Mouse (Mus musculus) limb, embryonic 15.5 days (tissue): ENCODE measurements around the gene Lama1. TPM values are rescaled to one million over a fixed set of nuclear protein-coding genes. Genes with fewer than 3 reads are reported as not detected.

ENCODE experiments used
- ATAC-seq: fragments of 200-750 bp; cut with Nextera tagmentation; 2 replicates; pipeline ENCODE4 v1.8.0; 2017; ENCODE audit warnings: low read depth, moderate TSS enrichment; ENCODE audit not compliant: insufficient number of reproducible peaks, low FRiP score, low TSS enrichment
- H3K27ac ChIP-seq: fragments of 300-500 bp; sonication (generic); 2 replicates; pipeline ENCODE4 v1.5.1; 2015; ENCODE audit warnings: moderate library complexity, mild to moderate bottlenecking, inconsistent platforms
- H3K27me3 ChIP-seq: fragments of 300-500 bp; sonication (generic); 2 replicates; pipeline ENCODE4 v1.6.1; 2015; ENCODE audit warnings: inconsistent platforms
- H3K36me3 ChIP-seq: fragments of 300-500 bp; sonication (generic); 2 replicates; pipeline ENCODE4 v1.6.1; 2015; ENCODE audit warnings: inconsistent platforms
- H3K4me1 ChIP-seq: fragments of 300-500 bp; sonication (generic); 2 replicates; pipeline ENCODE4 v1.6.1; 2015; ENCODE audit warnings: inconsistent platforms
- H3K4me2 ChIP-seq: fragments of 300-500 bp; sonication (generic); 2 replicates; pipeline ENCODE4 v1.6.1; 2015; ENCODE audit warnings: mild to moderate bottlenecking, inconsistent platforms
- H3K4me3 ChIP-seq: fragments of 300-500 bp; sonication (generic); 2 replicates; pipeline ENCODE4 v1.5.1; 2015; ENCODE audit warnings: mild to moderate bottlenecking, inconsistent platforms
- H3K9ac ChIP-seq: fragments of 300-500 bp; sonication (generic); 2 replicates; pipeline ENCODE4 v1.6.1; 2015; ENCODE audit warnings: inconsistent platforms
- H3K9me3 ChIP-seq: fragments of 300-500 bp; sonication (generic); 2 replicates; pipeline ENCODE4 v1.6.1; 2016; ENCODE audit warnings: inconsistent platforms
- WGBS: fragments of 180-500 bp; shearing (Covaris S2); methylation state at CpG from one replicate; pipeline ENCODE4 v1.1.7; 2015; 5-methylcytosine and 5-hydroxymethylcytosine counted together
- polyA plus RNA-seq: library from polyadenylated mRNA; unstranded; fragments of >200 nt; fragmentation: Nextera tagmentation; extraction: Ambion mirVana; gene quantifications from 2 replicates; pipeline ENCODE4 v1.2.1, GENCODE M21; 2015

Lama1 gene
- polyA plus RNA-seq, 1 experiment from 2014 or later = 3.3 TPM

- Histone ChIP-seq H3K9me3 (no peaks in the 10 kb centered on the region), H3K27me3 (peaks cover 28% of the 10 kb centered on the region), H3K36me3 (no peaks in the 10 kb centered on the region), H3K4me3 (peak overlapping the region; percentile 65), H3K4me1 (peaks cover 19% of the 10 kb centered on the region), H3K9ac (peak overlapping the region; percentile 50; the same call in 1 of the 2 replicates), H3K27ac (no peak overlapping the region), H3K4me2 (peak overlapping the region; percentile 100)
- ATAC-seq = peak; percentile 3; the same call in 1 of the 2 replicates
- 0% methylated on average over 32 of the region's 32 CpGs for WGBS
These were observed 417 bp downstream of the Lama1 start for GRCm38 (mm10) chr17:67697461-67697891.

- WGBS = 7% methylated on average over 13 of the region's 13 CpGs
- peak overlapping the region; percentile 65 for H3K4me3 ChIP-seq
- no peak overlapping the region for H3K27ac ChIP-seq
- H3K36me3 ChIP-seq = no peaks in the 10 kb centered on the region
- peaks cover 19% of the 10 kb centered on the region for H3K4me1 ChIP-seq
- peak overlapping the region; percentile 100 for H3K4me2 ChIP-seq
- H3K27me3 ChIP-seq = peaks cover 28% of the 10 kb centered on the region
- ATAC-seq = no peak
- H3K9me3 ChIP-seq = no peaks in the 10 kb centered on the region
- H3K9ac ChIP-seq = no peak overlapping the region
These were observed 1.2 kb downstream of the Lama1 start for GRCm38 (mm10) chr17:67698301-67698700.

GRCm38 (mm10) chr17:67701761-67702160 lies 4.7 kb downstream of the Lama1 start:
- Histone ChIP-seq H3K9ac (no peak overlapping the region), H3K9me3 (no peaks in the 10 kb centered on the region), H3K4me2 (no peak overlapping the region), H3K27me3 (peaks cover 28% of the 10 kb centered on the region), H3K27ac (no peak overlapping the region), H3K4me1 (peaks cover 18% of the 10 kb centered on the region), H3K36me3 (no peaks in the 10 kb centered on the region), H3K4me3 (no peak overlapping the region)
- 45% methylated on average over 8 of the region's 9 CpGs for whole genome bisulfite sequencing
- no peak for ATAC-seq

- H3K4me1 ChIP-seq = peaks cover 10% of the 10 kb centered on the region
- no peak for ATAC-seq
- no peaks in the 10 kb centered on the region for H3K9me3 ChIP-seq
- H3K4me2 ChIP-seq = no peak overlapping the region
- H3K4me3 ChIP-seq = no peak overlapping the region
- no peaks in the 10 kb centered on the region for H3K36me3 ChIP-seq
- no peak overlapping the region for H3K27ac ChIP-seq
- 43% methylated on average over 3 of the region's 3 CpGs for WGBS
- no peak overlapping the region for H3K9ac ChIP-seq
- peaks cover 20% of the 10 kb centered on the region; the same call in 1 of the 2 replicates for H3K27me3 ChIP-seq
These were observed 5.9 kb downstream of the Lama1 start for GRCm38 (mm10) chr17:67702941-67703340.

- Histone ChIP-seq H3K4me1 (peaks cover 14% of the 10 kb centered on the region), H3K4me3 (no peak overlapping the region), H3K27me3 (0 out of 2 replicates have a peak, but pooled peaks cover 4% of the 10 kb centered on the region), H3K4me2 (no peak overlapping the region), H3K9me3 (no peaks in the 10 kb centered on the region), H3K27ac (peak overlapping the region; percentile 22; the same call in 1 of the 2 replicates), H3K9ac (no peak overlapping the region), H3K36me3 (no peaks in the 10 kb centered on the region)
- no peak for ATAC-seq
- 69% methylated on average over 10 of the region's 10 CpGs for WGBS
These were observed 8.1 kb downstream of the Lama1 start for GRCm38 (mm10) chr17:67705035-67705769.

- H3K4me1 ChIP-seq = peaks cover 14% of the 10 kb centered on the region
- H3K27ac ChIP-seq = no peak overlapping the region
- whole genome bisulfite sequencing = 87% methylated on average over 5 of the region's 5 CpGs
- H3K36me3 ChIP-seq = no peaks in the 10 kb centered on the region
- H3K9me3 ChIP-seq = no peaks in the 10 kb centered on the region
- H3K4me3 ChIP-seq = no peak overlapping the region
- H3K4me2 ChIP-seq = no peak overlapping the region
- ATAC-seq = no peak
- H3K9ac ChIP-seq = no peak overlapping the region
- no peaks in the 10 kb centered on the region for H3K27me3 ChIP-seq
These were observed 9.3 kb downstream of the Lama1 start for GRCm38 (mm10) chr17:67706372-67706771.

GRCm38 (mm10) chr17:67707793-67708364 lies 10.8 kb downstream of the Lama1 start:
- WGBS = 28% methylated on average over 13 of the region's 13 CpGs
- no peaks in the 10 kb centered on the region for H3K36me3 ChIP-seq
- H3K27ac ChIP-seq = peak overlapping the region; percentile 59; the same call in 1 of the 2 replicates
- peak overlapping the region; percentile 22 for H3K4me2 ChIP-seq
- H3K4me1 ChIP-seq = peaks cover 14% of the 10 kb centered on the region
- no peak for ATAC-seq
- H3K9me3 ChIP-seq = no peaks in the 10 kb centered on the region
- 0 out of 2 replicates have a peak overlapping the region, but pooled peaks have one; percentile 4 for H3K4me3 ChIP-seq
- H3K27me3 ChIP-seq = no peaks in the 10 kb centered on the region
- no peak overlapping the region for H3K9ac ChIP-seq

- WGBS = 63% methylated on average over 6 of the region's 6 CpGs
- no peak for ATAC-seq
- no peaks in the 10 kb centered on the region for H3K36me3 ChIP-seq
- H3K27me3 ChIP-seq = no peaks in the 10 kb centered on the region
- no peak overlapping the region for H3K4me2 ChIP-seq
- no peak overlapping the region for H3K27ac ChIP-seq
- no peak overlapping the region for H3K4me3 ChIP-seq
- H3K9me3 ChIP-seq = no peaks in the 10 kb centered on the region
- H3K9ac ChIP-seq = no peak overlapping the region
- peaks cover 14% of the 10 kb centered on the region for H3K4me1 ChIP-seq
These were observed 13.3 kb downstream of the Lama1 start for GRCm38 (mm10) chr17:67710377-67710781.

- Histone ChIP-seq H3K36me3 (no peaks in the 10 kb centered on the region), H3K4me3 (no peak overlapping the region), H3K4me2 (no peak overlapping the region), H3K9ac (no peak overlapping the region), H3K27ac (no peak overlapping the region), H3K27me3 (no peaks in the 10 kb centered on the region), H3K4me1 (peaks cover 14% of the 10 kb centered on the region), H3K9me3 (no peaks in the 10 kb centered on the region)
- 43% methylated on average over 4 of the region's 4 CpGs for WGBS
- ATAC-seq = no peak
These were observed 14.3 kb downstream of the Lama1 start for GRCm38 (mm10) chr17:67711361-67711760.

GRCm38 (mm10) chr17:67712929-67713328 lies 15.9 kb downstream of the Lama1 start:
- no peak overlapping the region for H3K4me2 ChIP-seq
- H3K27me3 ChIP-seq = no peaks in the 10 kb centered on the region
- H3K9me3 ChIP-seq = no peaks in the 10 kb centered on the region
- H3K4me3 ChIP-seq = no peak overlapping the region
- no peak overlapping the region for H3K9ac ChIP-seq
- H3K4me1 ChIP-seq = peaks cover 10% of the 10 kb centered on the region; the same call in 1 of the 2 replicates
- H3K27ac ChIP-seq = no peak overlapping the region
- no peaks in the 10 kb centered on the region for H3K36me3 ChIP-seq
- 76% methylated on average over 7 of the region's 7 CpGs for WGBS
- no peak for ATAC-seq

- WGBS = 78% methylated on average over 19 of the region's 19 CpGs
- no peak overlapping the region for H3K4me2 ChIP-seq
- no peak for ATAC-seq
- no peak overlapping the region for H3K27ac ChIP-seq
- H3K9me3 ChIP-seq = no peaks in the 10 kb centered on the region
- no peaks in the 10 kb centered on the region for H3K27me3 ChIP-seq
- H3K36me3 ChIP-seq = no peaks in the 10 kb centered on the region
- no peak overlapping the region for H3K9ac ChIP-seq
- H3K4me3 ChIP-seq = no peak overlapping the region
- no peaks in the 10 kb centered on the region for H3K4me1 ChIP-seq
These were observed 18.4 kb downstream of the Lama1 start for GRCm38 (mm10) chr17:67715466-67715865.

- Histone ChIP-seq H3K27me3 (no peaks in the 10 kb centered on the region), H3K4me2 (no peak overlapping the region), H3K36me3 (no peaks in the 10 kb centered on the region), H3K4me1 (no peaks in the 10 kb centered on the region), H3K9me3 (no peaks in the 10 kb centered on the region), H3K4me3 (no peak overlapping the region), H3K27ac (no peak overlapping the region), H3K9ac (no peak overlapping the region)
- WGBS = 58% methylated on average over 7 of the region's 7 CpGs
- no peak for ATAC-seq
These were observed 25.0 kb downstream of the Lama1 start for GRCm38 (mm10) chr17:67722055-67722454.
